Mouse (Mus musculus): Measurements from ENCODE around the gene Ddx55. TPM values are rescaled to one million over a fixed set of nuclear protein-coding genes. Genes with fewer than 3 reads are reported as not detected.
A peak's percentile ranks its signal among the peaks of the same experiment; 100 is the strongest.
"Not testable (repeated sequence)": the region's sequence is repeated elsewhere in the genome, so short reads cannot be mapped to it uniquely, and the experiment has no call there.

The Ddx55 gene
- total RNA-seq, 2 experiments from 2014 or later, result 7.8 to 8.5 TPM

- peak; percentile 72 for DNase-seq
Measured at GRCm38 (mm10) chr5:124538813-124539792, 13.6 kb upstream of the Ddx55 start.

- DNase-seq, result no peak
Measured at GRCm38 (mm10) chr5:124539905-124540304, 12.8 kb upstream of the Ddx55 start.

GRCm38 (mm10) chr5:124540383-124540786 lies 12.3 kb upstream of the Ddx55 start, which contains the start of gene Tmed2:
Gene Tmed2, plus strand, starts transcription at chr5:124540695.
- DNase-seq, result peak; percentile 96

GRCm38 (mm10) chr5:124540905-124541601 lies 11.6 kb upstream of the Ddx55 start:
- peak; percentile 82 for DNase-seq

- DNase-seq, result no peak
Measured at GRCm38 (mm10) chr5:124541602-124541973, 11.1 kb upstream of the Ddx55 start.

GRCm38 (mm10) chr5:124550737-124551136 lies 1.9 kb upstream of the Ddx55 start:
- not testable (repeated sequence) for DNase-seq

GRCm38 (mm10) chr5:124551349-124552093 lies 1.1 kb upstream of the Ddx55 start:
- DNase-seq, result not testable (repeated sequence)

GRCm38 (mm10) chr5:124552094-124552472 lies 581 bp upstream of the Ddx55 start:
- DNase-seq, result no peak

GRCm38 (mm10) chr5:124553607-124554006 lies 943 bp downstream of the Ddx55 start:
- no peak for DNase-seq

GRCm38 (mm10) chr5:124555145-124555544 lies 2.5 kb downstream of the Ddx55 start:
- DNase-seq, result peak; percentile 37

- no peak for DNase-seq
Measured at GRCm38 (mm10) chr5:124571068-124571467, 18.4 kb downstream of the Ddx55 start.

GRCm38 (mm10) chr5:124575467-124575866 lies 22.8 kb downstream of the Ddx55 start:
- DNase-seq, result no peak

- peak; percentile 94 for DNase-seq
Measured at GRCm38 (mm10) chr5:124578633-124579317, 26.1 kb downstream of the Ddx55 start, which contains the start of the genes Eif2b1 and Gtf2h3. Gene Eif2b1, minus strand, starts transcription at chr5:124579131. Gene Gtf2h3, plus strand, starts transcription at chr5:124579140.

GRCm38 (mm10) chr5:124582515-124582914 lies 29.9 kb downstream of the Ddx55 start:
- peak; percentile 37 for DNase-seq

- no peak for DNase-seq
Measured at GRCm38 (mm10) chr5:124592768-124593167, 40.1 kb downstream of the Ddx55 start.

- DNase-seq, result peak; percentile 93
Measured at GRCm38 (mm10) chr5:124598224-124599174, 45.8 kb downstream of the Ddx55 start.

GRCm38 (mm10) chr5:124599726-124600125 lies 47.1 kb downstream of the Ddx55 start:
- DNase-seq, result not testable (repeated sequence)

GRCm38 (mm10) chr5:124602349-124602748 lies 49.7 kb downstream of the Ddx55 start:
- DNase-seq, result peak; percentile 67

- peak; percentile 40 for DNase-seq
Measured at GRCm38 (mm10) chr5:124604296-124604695, 51.6 kb downstream of the Ddx55 start.

GRCm38 (mm10) chr5:124605041-124605622 lies 52.5 kb downstream of the Ddx55 start:
- no peak for DNase-seq
